Mouse (Mus musculus) frontal cortex, postnatal 36 days (tissue): ENCODE results near the gene Krt33b.

Source experiments
- DNase-seq, 2 experiments: peaks; one replicate each; pipeline ENCODE4 v3.0.0; 2022; ENCODE audit warnings: low spot score in 2 of 2

Gene Krt33b

GRCm38 (mm10) chr11:99993620-99994383, 35.9 kb downstream of the Krt33b start, which contains the start of gene Krtap17-1:
Gene Krtap17-1 (minus strand): TSS chr11:99993994.
- no peak for DNase-seq

- no peak for DNase-seq
Measured at GRCm38 (mm10) chr11:99990571-99990970, 39.1 kb downstream of the Krt33b start.

- DNase-seq = no peak
Measured at GRCm38 (mm10) chr11:99989881-99990405, 39.7 kb downstream of the Krt33b start.

GRCm38 (mm10) chr11:99988530-99988929, 41.1 kb downstream of the Krt33b start:
- DNase-seq = no peak

- DNase-seq = no peak
Measured at GRCm38 (mm10) chr11:99986180-99986647, 43.5 kb downstream of the Krt33b start, which contains the start of gene Krtap16-1. Gene Krtap16-1 (minus strand): TSS chr11:99986597.

GRCm38 (mm10) chr11:99985291-99986092, 44.2 kb downstream of the Krt33b start:
- DNase-seq = peak; percentile 35 to 65

GRCm38 (mm10) chr11:99983442-99983841, 46.2 kb downstream of the Krt33b start:
- no peak for DNase-seq

GRCm38 (mm10) chr11:99982731-99983130, 46.9 kb downstream of the Krt33b start:
- DNase-seq = no peak

- DNase-seq = no peak
Measured at GRCm38 (mm10) chr11:99978953-99979352, 50.7 kb downstream of the Krt33b start, which contains the start of gene Krtap29-1. Gene Krtap29-1 (minus strand): TSS chr11:99979053.
